Comparison of ENCODE assay signal across 9 mouse cellular contexts in genomic region chrX:105104175-105104574, GRCm38 (mm10). TPM values are rescaled to one million over a fixed set of nuclear protein-coding genes. Genes with fewer than 3 reads are reported as not detected.
DNase-seq lines count a peak whose midpoint lies in the region; ATAC-seq lines count a peak whose summit lies in the region.
"Had no signal": no experiment of that assay in that cellular context is flagged by ENCODE, and none has a peak within 500 bp of the region (broad histone marks: within the 10 kb centered on the region; RNA-seq: fewer than 3 reads in every experiment).

No protein-coding gene starts in this region.

- intact Hi-C loops in gastrocnemius, postnatal 14 days (cut with DNase I; ENCODE audit: low total_unique reads) = no loop called here

- H3K4me3 ChIP-seq in hindbrain, embryonic 14.5 days (replicated peaks; ENCODE audit: low read length) = no peak overlapping the region
- no peak overlapping the region for H3K4me3 ChIP-seq in hindbrain, embryonic 13.5 days
- H3K4me3 ChIP-seq: neural tube, embryonic 12.5 days had no signal

- no peaks in the 10 kb centered on the region for H3K36me3 ChIP-seq in hindbrain, embryonic 14.5 days (replicated peaks; ENCODE audit: control insufficient read depth, insufficient read depth)
- no peaks in the 10 kb centered on the region for H3K36me3 ChIP-seq in hindbrain, embryonic 13.5 days
- H3K36me3 ChIP-seq: neural tube, embryonic 12.5 days had no signal

- WGBS in hindbrain, embryonic 14.5 days = 41% methylated on average over 5 of the region's 5 CpGs
- 50% methylated on average over 5 of the region's 5 CpGs for WGBS in hindbrain, embryonic 13.5 days

- DNase-seq in hindbrain, embryonic 14.5 days (ENCODE audit: low spot score) = peak; percentile 59
- DNase-seq in thymus, postnatal 4 days = peak; percentile 9
- DNase-seq in thymus, postnatal 25 days = no peak
- DNase-seq in c-Kit-positive CD71-negative TER-119-negative erythroid progenitor cells, embryonic 14.5 days (ENCODE audit: low read depth) = peak; percentile 31
- no peak for DNase-seq in layer of hippocampus, adult 11-12 months (ENCODE audit: low spot score)
- no peak for DNase-seq in gastrocnemius, postnatal 14 days

- H3K9me3 ChIP-seq in hindbrain, embryonic 14.5 days (ENCODE audit: control insufficient read depth, low read length) = no peaks in the 10 kb centered on the region
- H3K9me3 ChIP-seq in hindbrain, embryonic 13.5 days = no peaks in the 10 kb centered on the region
- H3K9me3 ChIP-seq: neural tube, embryonic 12.5 days had no signal

- no peak overlapping the region for H3K4me2 ChIP-seq in hindbrain, embryonic 14.5 days (replicated peaks)
- H3K4me2 ChIP-seq in hindbrain, embryonic 13.5 days = no peak overlapping the region
- H3K4me2 ChIP-seq: neural tube, embryonic 12.5 days had no signal

- no peak overlapping the region for H3K9ac ChIP-seq in hindbrain, embryonic 14.5 days
- no peak overlapping the region for H3K9ac ChIP-seq in hindbrain, embryonic 13.5 days
- H3K9ac ChIP-seq: neural tube, embryonic 12.5 days had no signal

- no peaks in the 10 kb centered on the region for H3K4me1 ChIP-seq in hindbrain, embryonic 14.5 days (replicated peaks; ENCODE audit: control insufficient read depth, insufficient read depth, low read length)
- no peaks in the 10 kb centered on the region for H3K4me1 ChIP-seq in hindbrain, embryonic 13.5 days (replicated peaks)
- H3K4me1 ChIP-seq: neural tube, embryonic 12.5 days had no signal

- ATAC-seq in hindbrain, embryonic 14.5 days (ENCODE audit: low FRiP score) = no peak; the same call in 1 of the 2 replicates
- no peak for ATAC-seq in hindbrain, embryonic 13.5 days (ENCODE audit: low FRiP score)
- peak; percentile 78 for ATAC-seq in megakaryocyte, adult 5-6 weeks (ENCODE audit: poor library complexity, severe bottlenecking)

- no peak overlapping the region for H3K27ac ChIP-seq in hindbrain, embryonic 14.5 days
- H3K27ac ChIP-seq in hindbrain, embryonic 13.5 days = no peak overlapping the region
- H3K27ac ChIP-seq: neural tube, embryonic 12.5 days had no signal

- peaks cover 3% of the 10 kb centered on the region; the same call in 1 of the 2 replicates for H3K27me3 ChIP-seq in hindbrain, embryonic 14.5 days (ENCODE audit: control insufficient read depth, insufficient read depth, low read length)
- H3K27me3 ChIP-seq in hindbrain, embryonic 13.5 days = 0 out of 2 replicates have a peak, but pooled peaks cover 5% of the 10 kb centered on the region
- H3K27me3 ChIP-seq: neural tube, embryonic 12.5 days had no signal

RNA-seq across cellular contexts. Expression of gene Magee1, which starts 16.0 kb away (rescaled TPM):
- polyA plus RNA-seq in hindbrain, embryonic 14.5 days (2014; fragmentation: Nextera tagmentation; extraction: Ambion mirVana) = 156 and 170 TPM in 2 replicates
- 165 and 171 TPM in 2 replicates for polyA plus RNA-seq in hindbrain, embryonic 13.5 days (2015; fragmentation: Nextera tagmentation; extraction: Ambion mirVana)
- total RNA-seq in megakaryocyte, adult 5-6 weeks (2015) = 1.3 and 1.4 TPM in 2 replicates
- 0.95 and 2.4 TPM in 2 replicates for total RNA-seq in megakaryocyte, adult 5-6 weeks (2017)
- 1 to 10 TPM; 2.4 to 3.6 TPM for total RNA-seq in gastrocnemius, postnatal 14 days (2021)

RNA-seq across cellular contexts. Expression of gene Pbdc1, which starts 24.6 kb away (rescaled TPM):
- polyA plus RNA-seq in hindbrain, embryonic 14.5 days (2014; fragmentation: Nextera tagmentation; extraction: Ambion mirVana) = 23.8 and 30.0 TPM in 2 replicates
- 32.9 and 34.4 TPM in 2 replicates for polyA plus RNA-seq in hindbrain, embryonic 13.5 days (2015; fragmentation: Nextera tagmentation; extraction: Ambion mirVana)
- total RNA-seq in megakaryocyte, adult 5-6 weeks (2015) = 25.5 and 28.2 TPM in 2 replicates
- 29.4 and 34.5 TPM in 2 replicates for total RNA-seq in megakaryocyte, adult 5-6 weeks (2017)
- 1 to 10 TPM; 6.6 to 8.7 TPM for total RNA-seq in gastrocnemius, postnatal 14 days (2021)

Comparison
In these comparisons a context has a peak if more than half of its experiments do, and no peak if none do; other contexts are left out.
1. DNase-seq: peak in hindbrain, embryonic 14.5 days (single experiment), thymus, postnatal 4 days (single experiment) and c-Kit-positive CD71-negative TER-119-negative erythroid progenitor cells, embryonic 14.5 days (single experiment); none in thymus, postnatal 25 days (single experiment), layer of hippocampus, adult 11-12 months (single experiment) and gastrocnemius, postnatal 14 days (single experiment).